Mouse (Mus musculus): Measurements from ENCODE around the gene Usf3.
A peak's percentile ranks its signal among the peaks of the same experiment; 100 is the strongest.

Gene Usf3

GRCm38 (mm10) chr16:44226706-44227291 lies 53.8 kb downstream of the Usf3 start:
- TF ChIP-seq POU5F1 (IDR thresholded peaks at IDR 0.05; ENCODE audit: borderline replicate concordance, low read length) (no peak), CTCF (conservative IDR thresholded peaks at IDR 0.05; ENCODE audit: low read length) (no peak), NANOG (IDR thresholded peaks at IDR 0.05; ENCODE audit: borderline replicate concordance, low read length) (no peak)
- Histone ChIP-seq H3K27me3 (ENCODE audit: insufficient read depth, low read length) (no peaks in the 10 kb centered on the region), H3K9me3 (ENCODE audit: low read length) (no peaks in the 10 kb centered on the region), H3K4me3 (replicated peaks; ENCODE audit: low read length) (no peak overlapping the region), H3K4me1 (replicated peaks; ENCODE audit: low read depth, low read length) (no peaks in the 10 kb centered on the region; the same call in 1 of the 2 replicates), H3K36me3 (ENCODE audit: insufficient read depth, low read length) (no peaks in the 10 kb centered on the region)

- Histone ChIP-seq H3K27me3 (ENCODE audit: insufficient read depth, low read length) (no peaks in the 10 kb centered on the region), H3K4me1 (replicated peaks; ENCODE audit: low read depth, low read length) (peaks cover 5% of the 10 kb centered on the region; the same call in 1 of the 2 replicates), H3K9me3 (ENCODE audit: low read length) (no peaks in the 10 kb centered on the region), H3K36me3 (ENCODE audit: insufficient read depth, low read length) (no peaks in the 10 kb centered on the region), H3K4me3 (replicated peaks; ENCODE audit: low read length) (no peak overlapping the region)
- no peak for TF ChIP-seq NANOG (IDR thresholded peaks at IDR 0.05; ENCODE audit: borderline replicate concordance, low read length)
- TF ChIP-seq CTCF (conservative IDR thresholded peaks at IDR 0.05; ENCODE audit: low read length), result no peak
- TF ChIP-seq POU5F1 (IDR thresholded peaks at IDR 0.05; ENCODE audit: borderline replicate concordance, low read length), result no peak
Observed at GRCm38 (mm10) chr16:44233019-44233418, 60.0 kb downstream of the Usf3 start.

- H3K27me3 ChIP-seq (ENCODE audit: insufficient read depth, low read length), result peaks cover 4% of the 10 kb centered on the region; the same call in 1 of the 2 replicates
- H3K36me3 ChIP-seq (ENCODE audit: insufficient read depth, low read length), result no peaks in the 10 kb centered on the region
- peaks cover 10% of the 10 kb centered on the region for H3K4me1 ChIP-seq (replicated peaks; ENCODE audit: low read depth, low read length)
- H3K9me3 ChIP-seq (ENCODE audit: low read length), result no peaks in the 10 kb centered on the region
- no peak overlapping the region for H3K4me3 ChIP-seq (replicated peaks; ENCODE audit: low read length)
- no peak for TF ChIP-seq CTCF (conservative IDR thresholded peaks at IDR 0.05; ENCODE audit: low read length)
- no peak for TF ChIP-seq POU5F1 (IDR thresholded peaks at IDR 0.05; ENCODE audit: borderline replicate concordance, low read length)
- no peak for TF ChIP-seq NANOG (IDR thresholded peaks at IDR 0.05; ENCODE audit: borderline replicate concordance, low read length)
Observed at GRCm38 (mm10) chr16:44237836-44238235, 64.8 kb downstream of the Usf3 start.

GRCm38 (mm10) chr16:44238835-44239263 lies 65.8 kb downstream of the Usf3 start:
- TF ChIP-seq NANOG (IDR thresholded peaks at IDR 0.05; ENCODE audit: borderline replicate concordance, low read length) (no peak), POU5F1 (IDR thresholded peaks at IDR 0.05; ENCODE audit: borderline replicate concordance, low read length) (no peak), CTCF (conservative IDR thresholded peaks at IDR 0.05; ENCODE audit: low read length) (no peak)
- Histone ChIP-seq H3K27me3 (ENCODE audit: insufficient read depth, low read length) (peaks cover 4% of the 10 kb centered on the region; the same call in 1 of the 2 replicates), H3K36me3 (ENCODE audit: insufficient read depth, low read length) (no peaks in the 10 kb centered on the region), H3K4me3 (replicated peaks; ENCODE audit: low read length) (no peak overlapping the region), H3K4me1 (replicated peaks; ENCODE audit: low read depth, low read length) (peaks cover 9% of the 10 kb centered on the region), H3K9me3 (ENCODE audit: low read length) (no peaks in the 10 kb centered on the region)

- peaks cover 6% of the 10 kb centered on the region for H3K9me3 ChIP-seq (ENCODE audit: low read length)
- TF ChIP-seq CTCF (conservative IDR thresholded peaks at IDR 0.05; ENCODE audit: low read length) (no peak), NANOG (IDR thresholded peaks at IDR 0.05; ENCODE audit: borderline replicate concordance, low read length) (no peak)
- no peaks in the 10 kb centered on the region for H3K36me3 ChIP-seq (ENCODE audit: insufficient read depth, low read length)
- H3K4me1 ChIP-seq (replicated peaks; ENCODE audit: low read depth, low read length), result peaks cover 5% of the 10 kb centered on the region
- no peak overlapping the region for H3K4me3 ChIP-seq (replicated peaks; ENCODE audit: low read length)
- H3K27me3 ChIP-seq (ENCODE audit: insufficient read depth, low read length), result peaks cover 4% of the 10 kb centered on the region; the same call in 1 of the 2 replicates
Observed at GRCm38 (mm10) chr16:44240406-44240805, 67.4 kb downstream of the Usf3 start.

- TF ChIP-seq POU5F1 (IDR thresholded peaks at IDR 0.05; ENCODE audit: borderline replicate concordance, low read length) (no peak), CTCF (conservative IDR thresholded peaks at IDR 0.05; ENCODE audit: low read length) (peak; percentile 85), NANOG (IDR thresholded peaks at IDR 0.05; ENCODE audit: borderline replicate concordance, low read length) (no peak)
- H3K27me3 ChIP-seq (ENCODE audit: insufficient read depth, low read length), result peaks cover 4% of the 10 kb centered on the region; the same call in 1 of the 2 replicates
- H3K36me3 ChIP-seq (ENCODE audit: insufficient read depth, low read length), result no peaks in the 10 kb centered on the region
- peaks cover 5% of the 10 kb centered on the region for H3K4me1 ChIP-seq (replicated peaks; ENCODE audit: low read depth, low read length)
- no peak overlapping the region for H3K4me3 ChIP-seq (replicated peaks; ENCODE audit: low read length)
- H3K9me3 ChIP-seq (ENCODE audit: low read length), result peaks cover 12% of the 10 kb centered on the region
Observed at GRCm38 (mm10) chr16:44242633-44243032, 69.6 kb downstream of the Usf3 start.

- H3K9me3 ChIP-seq (ENCODE audit: low read length), result peaks cover 12% of the 10 kb centered on the region
- H3K4me1 ChIP-seq (replicated peaks; ENCODE audit: low read depth, low read length), result peaks cover 5% of the 10 kb centered on the region
- no peak overlapping the region for H3K4me3 ChIP-seq (replicated peaks; ENCODE audit: low read length)
- peaks cover 4% of the 10 kb centered on the region; the same call in 1 of the 2 replicates for H3K27me3 ChIP-seq (ENCODE audit: insufficient read depth, low read length)
- no peaks in the 10 kb centered on the region for H3K36me3 ChIP-seq (ENCODE audit: insufficient read depth, low read length)
- TF ChIP-seq POU5F1 (IDR thresholded peaks at IDR 0.05; ENCODE audit: borderline replicate concordance, low read length) (no peak), CTCF (conservative IDR thresholded peaks at IDR 0.05; ENCODE audit: low read length) (no peak)
Observed at GRCm38 (mm10) chr16:44243323-44243722, 70.3 kb downstream of the Usf3 start.

- Histone ChIP-seq H3K36me3 (ENCODE audit: insufficient read depth, low read length) (no peaks in the 10 kb centered on the region), H3K27me3 (ENCODE audit: insufficient read depth, low read length) (0 out of 2 replicates have a peak, but pooled peaks cover 1% of the 10 kb centered on the region), H3K4me3 (replicated peaks; ENCODE audit: low read length) (no peak overlapping the region), H3K4me1 (replicated peaks; ENCODE audit: low read depth, low read length) (peaks cover 6% of the 10 kb centered on the region), H3K9me3 (ENCODE audit: low read length) (peaks cover 10% of the 10 kb centered on the region)
- TF ChIP-seq NANOG (IDR thresholded peaks at IDR 0.05; ENCODE audit: borderline replicate concordance, low read length) (no peak), POU5F1 (IDR thresholded peaks at IDR 0.05; ENCODE audit: borderline replicate concordance, low read length) (no peak), CTCF (conservative IDR thresholded peaks at IDR 0.05; ENCODE audit: low read length) (no peak)
Observed at GRCm38 (mm10) chr16:44249985-44250384, 76.9 kb downstream of the Usf3 start.

- TF ChIP-seq POU5F1 (IDR thresholded peaks at IDR 0.05; ENCODE audit: borderline replicate concordance, low read length) (no peak), NANOG (IDR thresholded peaks at IDR 0.05; ENCODE audit: borderline replicate concordance, low read length) (no peak), CTCF (conservative IDR thresholded peaks at IDR 0.05; ENCODE audit: low read length) (no peak)
- H3K36me3 ChIP-seq (ENCODE audit: insufficient read depth, low read length), result no peaks in the 10 kb centered on the region
- no peaks in the 10 kb centered on the region for H3K9me3 ChIP-seq (ENCODE audit: low read length)
- H3K27me3 ChIP-seq (ENCODE audit: insufficient read depth, low read length), result 0 out of 2 replicates have a peak, but pooled peaks cover 3% of the 10 kb centered on the region
- H3K4me1 ChIP-seq (replicated peaks; ENCODE audit: low read depth, low read length), result peaks cover 6% of the 10 kb centered on the region
- no peak overlapping the region for H3K4me3 ChIP-seq (replicated peaks; ENCODE audit: low read length)
Observed at GRCm38 (mm10) chr16:44252735-44253134, 79.7 kb downstream of the Usf3 start.

Data from E14TG2a.4 (cell line).